Mouse (Mus musculus) E14TG2a.4 (cell line): ENCODE data around the gene Gprc5d.

Experiments used
- CTCF ChIP-seq: conservative IDR thresholded peaks from 2 replicates; pipeline ENCODE4 v1.5.1; 2014; ENCODE audit warnings: low read length
- NANOG ChIP-seq: IDR thresholded peaks from 2 replicates; pipeline ENCODE4 v1.6.1; 2014; ENCODE audit warnings: borderline replicate concordance, low read length, mixed read lengths
- POU5F1 ChIP-seq: IDR thresholded peaks from 2 replicates; pipeline ENCODE4 v1.6.1; 2014; ENCODE audit warnings: low read length, borderline replicate concordance

- TF ChIP-seq CTCF (no peak), POU5F1 (no peak), NANOG (no peak)
Measured at GRCm38 (mm10) chr6:135068221-135068620, 49.9 kb downstream of the Gprc5d start.
